Mouse (Mus musculus) small intestine, adult 2 months (tissue): ENCODE results near the gene Appl2.

ENCODE experiments used
- CTCF ChIP-seq: fragments of 200-500 bp; IDR thresholded peaks from 2 replicates; pipeline ENCODE4 v1.5.1; 2012; ENCODE audit warnings: low read depth, mild to moderate bottlenecking, control low read depth, inconsistent platforms, low read length, moderate library complexity, mixed read lengths; ENCODE audit not compliant: insufficient replicate concordance, insufficient read length; ENCODE audit errors: extremely low read depth
- POLR2A ChIP-seq: fragments of 200-500 bp; IDR thresholded peaks from 2 replicates; pipeline ENCODE4 v1.6.1; 2012; ENCODE audit warnings: low read depth, mild to moderate bottlenecking, control low read depth, inconsistent platforms, low read length, moderate library complexity

DNA sequence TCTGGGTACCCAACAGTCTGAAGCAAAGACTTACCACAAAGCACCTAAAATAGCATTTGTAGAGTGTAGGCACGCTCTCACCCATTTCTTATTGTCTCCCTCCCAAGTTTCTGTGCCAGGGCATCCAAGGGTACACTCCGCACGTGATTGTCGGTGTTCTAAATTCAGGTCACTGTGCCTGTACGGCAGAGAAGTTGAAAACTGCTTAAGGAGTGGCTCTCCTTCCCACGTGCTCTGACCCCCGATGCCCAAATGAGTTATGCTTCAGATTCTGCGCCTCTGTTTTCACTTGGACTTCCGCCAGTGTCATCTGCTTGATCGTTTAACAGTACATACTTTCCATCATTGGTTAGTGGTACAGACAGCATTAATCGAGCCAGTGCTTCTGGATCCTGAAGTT is 47.9 kb downstream of the Appl2 start:
- TF ChIP-seq CTCF (no peak), POLR2A (no peak)
